Mouse (Mus musculus) spleen, postnatal 14 days (tissue): ENCODE measurements around the gene Emid1.
A peak's percentile ranks its signal among the peaks of the same experiment; 100 is the strongest.

Experiments used
- DNase-seq, 2 experiments: peaks; one replicate each; pipeline ENCODE4 v3.0.0; 2021 to 2022; ENCODE audit warnings: low spot score in 2 of 2

The Emid1 gene

DNA sequence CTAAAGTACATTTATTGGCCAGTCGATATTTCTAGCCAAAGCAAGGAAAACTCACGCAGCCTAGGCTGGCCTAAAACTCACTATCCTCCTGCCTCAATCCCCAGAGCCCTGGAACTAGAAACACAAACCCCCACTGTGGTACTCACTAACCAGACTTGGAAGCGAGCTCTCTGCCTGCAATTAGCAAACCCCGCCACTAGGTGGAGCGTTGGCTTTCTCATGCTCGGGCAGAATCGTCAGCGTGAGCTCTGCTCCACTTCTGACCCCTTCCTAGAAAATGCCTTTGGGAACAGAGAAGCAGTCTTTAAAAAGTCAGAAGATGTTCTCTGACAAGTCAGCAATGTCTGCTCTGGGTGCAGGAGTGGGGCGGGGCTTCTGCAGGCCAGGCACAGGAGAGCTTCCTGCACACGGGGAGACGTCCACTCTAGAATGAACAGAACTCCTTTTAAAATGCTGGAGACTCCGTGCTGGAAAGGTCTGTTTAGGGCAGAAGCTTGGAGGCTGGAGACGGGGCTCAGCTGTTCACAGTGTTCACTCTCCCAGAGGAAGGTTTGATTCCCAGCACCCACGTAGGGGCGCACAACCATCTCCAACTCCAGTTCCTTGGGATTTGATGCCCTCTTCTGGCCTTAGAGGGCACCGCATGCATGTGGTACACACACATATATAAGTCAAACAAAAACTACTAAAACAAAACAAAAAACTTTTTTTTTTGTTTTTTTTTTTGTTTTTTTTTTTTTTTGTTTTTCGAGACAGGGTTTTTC, 8.8 kb upstream of the Emid1 start:
- peak in 1 of 2 experiments; percentile 39 for DNase-seq

DNA sequence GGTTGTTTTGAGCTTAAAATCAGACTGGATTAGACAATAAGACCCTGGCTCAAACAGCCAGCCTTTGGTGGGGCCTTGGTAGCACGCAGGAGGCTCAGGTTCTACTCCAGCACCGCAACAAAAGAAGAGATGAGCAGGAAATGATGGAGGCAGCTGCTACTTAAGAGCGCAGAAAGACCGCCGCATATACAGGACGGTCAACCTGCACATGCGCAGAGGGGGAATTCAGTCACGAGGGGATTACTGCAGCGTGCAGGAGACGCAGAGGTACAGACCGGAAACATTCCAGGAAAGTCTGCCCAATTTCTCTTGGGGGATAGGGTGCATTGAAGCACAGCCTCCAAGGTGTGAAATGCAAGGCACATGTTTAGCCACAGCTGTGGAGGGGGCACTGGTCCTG, 6.0 kb upstream of the Emid1 start:
- no peak for DNase-seq

DNA sequence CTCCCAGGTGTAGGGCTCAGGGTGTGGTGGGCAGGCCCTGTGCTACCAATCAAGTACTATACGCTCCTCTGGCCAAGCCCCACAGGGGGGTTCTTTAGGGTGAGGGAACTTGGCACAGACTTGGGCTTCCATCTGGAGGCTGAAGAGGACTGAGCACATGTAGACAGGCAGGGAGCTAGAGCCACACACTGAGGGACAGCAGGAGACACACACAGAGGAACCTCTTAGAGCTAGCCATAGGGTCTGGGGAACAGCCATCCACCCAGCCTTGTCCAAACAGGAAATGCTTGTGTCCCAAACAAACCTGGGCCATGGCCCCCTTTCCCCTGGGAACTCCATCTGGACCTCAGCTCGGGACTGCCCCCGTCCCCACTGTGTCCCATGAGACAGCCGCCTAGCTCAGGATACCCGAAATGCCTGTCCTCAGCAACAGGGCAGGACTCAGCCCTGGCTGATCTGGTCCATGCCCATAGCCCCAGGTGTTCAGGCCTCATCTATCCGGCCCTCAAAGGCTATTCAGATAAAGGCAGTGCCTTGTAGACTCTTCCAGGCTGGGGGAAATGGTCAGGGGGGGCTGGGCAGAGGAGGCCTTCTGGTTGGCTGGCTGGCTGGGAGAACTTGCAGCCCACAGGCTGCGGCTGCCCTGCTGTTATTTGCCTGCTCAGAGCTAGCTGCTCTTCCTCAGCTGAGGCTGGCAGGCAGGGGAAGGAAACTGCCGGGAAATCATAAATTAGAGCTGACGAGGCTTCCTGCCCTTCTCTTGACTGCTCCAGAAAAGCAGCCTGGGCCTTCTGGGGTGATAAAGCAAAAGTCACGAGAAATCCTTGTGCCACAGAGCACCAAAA, 3.1 kb upstream of the Emid1 start:
- DNase-seq, result no peak

DNA sequence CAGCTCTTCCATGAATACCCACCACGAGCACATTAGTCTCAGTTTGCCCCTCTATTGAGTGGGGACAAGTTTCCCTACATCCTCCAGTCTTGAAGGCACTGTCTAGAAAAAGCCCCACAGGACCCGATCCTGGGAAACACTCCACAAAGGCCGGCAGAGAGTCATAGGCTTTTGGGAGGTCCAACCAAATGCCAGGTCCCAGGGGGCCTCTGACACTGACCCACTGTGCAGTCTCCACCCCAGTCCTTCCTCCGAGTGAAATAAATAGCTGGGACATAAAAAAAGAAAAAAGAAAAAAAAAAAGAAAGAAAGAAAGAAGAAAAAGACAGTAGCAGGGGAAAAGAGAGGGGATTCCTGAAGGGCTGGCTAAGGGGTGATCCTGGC, 818 bp downstream of the Emid1 start:
- DNase-seq, result no peak

DNA sequence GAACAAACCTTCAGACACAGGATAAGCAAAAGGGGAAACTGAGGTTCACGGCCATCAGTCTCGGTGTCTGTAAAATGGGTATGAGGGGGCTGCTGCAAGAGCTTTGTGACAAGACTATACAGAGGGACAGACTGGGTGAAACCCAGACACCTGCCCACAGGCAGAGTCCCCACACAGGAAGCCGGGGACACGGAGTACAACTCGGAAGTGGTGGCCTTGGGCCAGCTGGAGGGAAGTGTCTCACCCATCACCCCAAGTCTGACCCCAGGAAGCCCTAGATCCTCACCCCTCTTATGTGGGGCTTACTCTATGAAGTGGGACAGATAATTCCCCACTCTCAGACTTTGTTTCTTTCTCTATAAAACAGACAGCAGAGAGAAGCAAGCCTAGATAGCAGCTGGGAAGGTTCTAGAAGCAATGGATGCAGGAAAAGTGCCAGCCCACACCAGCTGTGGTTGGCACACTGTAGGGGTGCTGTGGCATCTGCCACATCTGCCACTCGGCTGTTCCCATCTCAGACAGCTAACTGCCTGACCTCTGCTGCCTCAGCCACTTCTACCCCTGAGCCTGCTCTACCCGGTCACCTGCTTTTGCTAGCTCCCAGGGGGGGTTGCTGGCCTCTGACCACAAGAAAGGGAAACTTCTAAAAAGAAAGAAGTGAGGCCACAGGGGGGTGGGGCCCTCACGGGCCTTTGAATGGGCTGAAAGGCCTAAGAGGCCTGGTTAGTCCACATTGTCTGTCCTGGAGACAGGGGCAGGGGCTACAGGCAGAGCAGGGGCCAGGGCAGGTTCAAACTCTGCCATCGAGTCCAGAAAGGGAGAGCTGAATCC, 1.4 kb downstream of the Emid1 start:
- peak in 1 of 2 experiments; percentile 45 for DNase-seq

DNA sequence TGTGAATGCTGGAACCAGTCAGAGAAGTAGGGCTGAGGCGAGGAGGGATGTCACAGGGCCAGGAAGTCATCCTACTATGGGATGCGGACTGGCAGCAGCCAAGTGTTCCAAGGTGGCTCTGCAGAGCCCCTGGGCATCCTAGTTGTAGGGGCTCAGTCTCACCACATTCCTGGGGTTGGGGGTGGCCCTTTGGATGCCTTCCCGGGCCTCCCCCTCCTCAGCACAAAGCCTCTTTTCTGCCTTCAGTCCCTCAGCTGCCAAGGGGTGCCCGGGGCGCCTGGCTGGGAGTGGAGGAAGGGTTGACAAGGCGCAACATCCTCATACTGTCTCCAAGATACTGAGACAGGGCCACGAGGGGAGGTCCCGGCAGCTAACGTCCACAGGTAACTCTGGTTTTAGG, 2.1 kb downstream of the Emid1 start:
- DNase-seq, result no peak

DNA sequence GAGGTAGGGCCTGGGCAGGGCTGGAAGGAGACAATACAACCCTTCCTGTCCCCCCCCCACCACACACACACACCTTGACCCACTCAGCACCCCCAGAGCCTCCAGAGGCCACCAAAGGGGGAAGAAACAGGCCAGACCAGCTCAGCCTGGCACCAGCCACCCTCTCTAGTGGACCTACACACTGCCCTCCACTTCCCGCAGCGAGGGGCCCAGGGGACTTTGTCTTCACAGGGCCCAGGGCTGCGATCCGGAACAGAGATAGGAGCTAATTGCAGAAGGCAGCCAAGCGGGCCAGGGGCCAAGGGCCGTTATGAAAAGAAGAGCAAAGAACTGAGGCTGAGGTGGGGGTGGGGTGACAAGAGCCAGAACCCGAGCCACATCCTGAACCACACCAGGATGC, 2.8 kb downstream of the Emid1 start:
- DNase-seq, result no peak

DNA sequence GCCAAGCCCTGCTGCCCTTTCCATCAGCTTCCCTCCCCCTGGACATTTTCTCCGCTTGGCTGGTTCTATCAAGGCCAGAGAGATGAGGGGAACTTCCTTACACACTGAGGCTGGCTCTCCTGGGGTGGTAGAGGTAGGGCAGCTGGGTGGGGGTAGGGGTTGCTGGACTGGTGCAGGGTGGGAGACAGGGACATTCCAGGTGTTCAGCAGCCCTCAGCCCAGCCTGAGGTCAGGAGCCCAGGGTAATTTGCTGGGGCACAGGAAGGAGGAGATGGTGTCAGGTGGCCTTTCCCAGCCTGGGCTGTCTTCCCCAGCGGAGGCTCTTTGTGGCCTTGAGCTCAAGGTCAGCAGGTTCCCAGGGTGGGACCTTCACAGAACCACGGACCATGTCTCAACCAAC, 6.5 kb downstream of the Emid1 start:
- DNase-seq, result no peak

DNA sequence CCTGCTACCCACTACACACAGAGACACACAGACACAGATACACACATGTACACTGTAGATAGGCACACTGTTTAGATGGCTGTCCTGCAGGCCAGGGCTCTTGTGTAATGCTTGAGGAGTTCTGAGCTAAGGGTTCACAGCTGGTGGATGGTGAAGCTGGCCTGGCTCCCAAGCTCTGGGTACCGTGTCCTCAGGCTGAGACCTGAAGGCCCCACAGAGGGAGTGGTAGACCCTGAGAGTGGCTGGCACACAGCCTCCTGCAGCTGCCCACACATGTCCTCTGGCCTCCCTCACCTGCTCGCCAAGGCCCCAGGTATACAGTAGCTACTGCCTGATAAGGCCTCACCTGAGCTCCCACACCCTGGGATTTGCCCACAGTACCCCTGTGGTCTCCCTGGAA, 10.1 kb downstream of the Emid1 start:
- no peak for DNase-seq

DNA sequence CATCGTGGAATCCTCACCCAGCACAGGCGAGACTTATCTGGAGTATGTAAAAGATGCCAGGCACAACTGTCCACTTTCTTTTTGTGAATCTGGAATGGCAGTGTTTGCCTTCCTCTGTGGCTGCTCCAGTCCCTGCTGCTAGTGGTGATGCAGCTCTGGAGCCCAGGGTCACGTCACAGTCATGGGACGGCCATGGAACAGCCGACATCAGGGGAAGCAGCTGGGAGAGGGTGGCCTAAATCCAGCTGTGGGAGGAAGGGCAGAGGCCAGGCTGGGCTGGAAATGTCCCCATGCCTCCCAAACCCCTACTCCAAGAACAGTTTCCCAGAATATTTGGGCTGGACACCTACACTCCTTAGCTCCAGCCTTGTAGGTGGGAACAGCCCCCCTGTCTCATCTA, 10.8 kb downstream of the Emid1 start:
- DNase-seq, result no peak

DNA sequence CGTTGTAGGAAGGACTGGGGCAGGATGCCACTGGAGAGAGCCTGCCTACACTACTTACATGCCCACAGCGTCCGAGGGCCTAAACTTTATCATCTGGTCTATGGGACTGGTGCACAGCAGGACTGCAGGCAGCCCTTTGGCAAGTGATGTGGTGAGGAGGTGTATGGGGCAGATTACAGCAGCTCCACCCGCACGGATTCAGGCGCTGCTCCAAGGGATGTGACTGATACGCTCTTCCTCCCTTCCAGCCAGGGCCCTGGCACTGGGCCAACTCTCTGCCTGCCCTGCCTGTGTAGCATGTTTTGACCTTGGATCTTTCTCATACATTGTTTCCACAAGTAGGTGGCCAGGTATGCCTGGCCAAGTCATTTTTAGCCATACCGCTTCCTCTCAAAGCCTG, 11.4 kb downstream of the Emid1 start:
- DNase-seq, result peak in 1 of 2 experiments; percentile 16

DNA sequence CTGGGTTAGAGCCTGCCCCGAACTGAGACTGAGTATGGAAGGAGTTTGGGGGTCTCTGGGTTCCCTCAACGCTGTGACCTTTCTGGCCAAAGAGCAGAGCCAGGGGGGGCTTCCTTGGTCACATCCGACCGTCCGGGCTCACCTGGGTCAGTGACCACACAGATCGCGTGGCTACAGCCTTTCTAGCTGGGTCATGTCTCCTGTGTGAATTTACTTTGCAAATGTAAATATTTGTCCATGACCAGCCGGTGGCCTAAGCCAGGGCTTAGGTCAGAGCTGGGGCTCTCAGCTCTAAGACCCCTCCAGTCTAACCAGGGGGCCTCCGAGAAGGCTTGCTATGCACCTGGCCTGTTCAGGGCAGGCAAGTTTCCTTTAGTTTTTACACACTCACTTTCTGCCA, 12.7 kb downstream of the Emid1 start:
- no peak for DNase-seq

DNA sequence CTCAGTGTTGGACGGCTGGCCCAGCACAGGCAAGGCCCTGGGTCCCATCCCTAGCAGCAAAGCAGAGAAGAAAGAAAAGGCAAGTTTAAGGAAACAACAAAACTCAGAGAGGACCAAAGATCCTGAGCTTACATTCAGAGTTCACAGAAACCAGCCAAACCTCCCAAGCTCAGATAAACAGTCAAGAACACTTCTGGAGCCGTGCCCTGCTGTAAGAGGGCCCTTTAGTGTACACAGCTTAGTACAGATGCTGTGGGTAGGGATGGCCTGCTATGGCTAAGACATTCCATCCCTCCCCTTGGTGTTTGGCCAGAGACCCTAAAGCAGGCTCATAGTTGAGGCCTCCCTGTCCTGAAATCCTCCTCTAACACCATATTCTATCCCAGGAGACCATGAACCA, 13.4 kb downstream of the Emid1 start:
- DNase-seq, result no peak

DNA sequence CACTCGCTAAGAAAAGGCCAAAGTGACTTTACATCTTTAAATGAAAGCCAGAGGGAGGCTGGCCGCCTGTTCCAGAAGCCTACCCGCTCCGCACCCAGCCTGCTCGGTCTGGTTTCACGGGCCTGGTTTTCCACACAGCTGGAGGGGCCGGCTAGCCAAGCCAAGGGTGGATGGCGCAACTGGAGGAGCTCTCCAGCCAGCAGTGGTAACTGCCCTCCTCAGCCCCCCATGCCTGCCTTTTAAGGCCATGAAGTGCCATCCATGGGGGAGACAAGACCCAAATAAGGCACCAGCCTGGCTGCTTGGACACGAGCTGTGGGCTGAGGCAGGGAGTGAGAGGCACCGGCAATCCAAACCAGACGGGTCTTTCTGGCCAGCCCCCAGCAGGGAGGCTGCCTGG, 16.1 kb downstream of the Emid1 start:
- DNase-seq, result no peak

DNA sequence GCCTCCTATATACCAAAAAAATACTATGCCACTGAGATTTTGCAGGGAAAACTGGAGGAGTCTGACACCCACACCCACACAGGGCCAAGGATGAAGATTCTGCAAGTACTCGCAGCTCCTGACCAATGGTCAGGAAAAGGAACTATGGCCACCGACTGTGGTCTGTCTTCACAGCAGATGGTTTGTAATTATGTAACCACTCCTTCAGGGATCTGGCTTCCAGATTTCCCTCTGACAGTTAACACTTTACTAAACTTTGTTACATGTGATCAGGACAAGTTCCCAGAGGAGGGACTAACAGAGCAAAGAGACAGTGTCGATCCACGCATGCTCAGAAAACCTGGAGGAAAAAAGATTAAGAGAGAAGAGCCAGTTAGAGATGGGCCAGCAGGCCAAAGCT, 19.3 kb downstream of the Emid1 start:
- no peak for DNase-seq

DNA sequence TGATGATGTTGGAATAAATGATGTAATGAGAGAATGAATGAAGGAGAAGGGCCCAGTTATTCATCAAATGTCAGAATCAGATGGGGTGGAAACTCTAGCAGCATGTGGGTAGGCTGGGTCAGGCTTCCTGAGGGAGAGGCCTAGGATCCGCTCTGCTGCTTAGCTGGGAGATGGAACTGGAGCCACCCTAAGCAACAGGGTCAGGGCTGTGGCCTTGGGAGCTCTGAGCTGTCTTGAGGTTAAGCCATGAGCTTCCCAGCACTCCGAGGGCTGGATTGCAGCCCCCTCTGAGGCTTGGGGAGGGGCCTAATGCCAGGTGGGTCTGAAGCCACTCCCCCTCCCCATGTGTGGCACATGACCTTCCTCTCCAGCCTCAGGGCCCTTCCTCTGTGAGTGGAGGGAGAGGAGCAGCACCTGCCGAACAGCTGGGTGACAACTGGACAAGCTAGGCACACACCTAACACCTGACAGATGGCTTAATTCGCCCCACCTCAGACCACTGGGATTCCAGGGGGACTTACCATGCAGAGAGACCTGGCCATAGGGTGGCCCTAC, 21.9 kb downstream of the Emid1 start:
- no peak for DNase-seq

DNA sequence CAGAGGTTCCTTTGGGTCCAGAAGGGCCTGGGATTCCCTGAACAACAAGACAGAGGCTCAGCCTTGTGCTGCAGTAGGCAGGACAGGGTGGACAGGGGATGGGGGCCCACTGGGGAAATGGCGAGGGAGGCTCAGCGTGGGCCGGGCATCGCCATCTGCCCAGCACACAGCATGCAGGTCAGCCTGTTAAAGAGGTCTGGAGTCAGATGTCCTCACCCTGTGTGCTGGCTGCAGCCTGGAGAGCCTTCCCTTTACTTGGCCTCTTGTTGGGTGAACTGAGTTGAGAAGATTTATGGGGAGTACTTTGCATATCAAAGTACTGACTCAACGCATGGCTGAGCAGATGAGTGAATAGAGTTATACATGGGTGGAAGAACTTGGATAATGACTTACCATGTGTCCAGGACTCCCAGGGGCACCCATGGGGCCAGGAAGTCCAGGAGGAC, 23.0 kb downstream of the Emid1 start:
- no peak for DNase-seq

DNA sequence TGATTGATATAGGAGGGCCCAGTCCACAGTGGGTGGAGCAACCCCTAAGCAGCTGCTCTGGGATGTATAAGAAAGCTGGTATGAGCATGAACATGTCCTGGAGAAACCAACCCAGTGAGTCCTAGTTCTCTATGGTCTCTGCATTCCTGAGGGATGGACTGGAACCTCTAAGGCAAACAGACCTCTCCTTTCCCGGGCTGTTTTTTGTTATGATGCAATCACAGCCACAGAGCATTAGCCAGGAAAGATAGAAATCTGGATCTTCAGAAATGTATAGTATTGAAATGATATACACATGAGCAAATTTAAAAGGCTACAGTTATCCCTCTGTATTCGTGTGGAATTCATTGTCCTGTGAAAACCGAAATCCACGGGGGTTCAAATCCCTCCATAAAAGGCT, 26.3 kb downstream of the Emid1 start:
- DNase-seq, result no peak

DNA sequence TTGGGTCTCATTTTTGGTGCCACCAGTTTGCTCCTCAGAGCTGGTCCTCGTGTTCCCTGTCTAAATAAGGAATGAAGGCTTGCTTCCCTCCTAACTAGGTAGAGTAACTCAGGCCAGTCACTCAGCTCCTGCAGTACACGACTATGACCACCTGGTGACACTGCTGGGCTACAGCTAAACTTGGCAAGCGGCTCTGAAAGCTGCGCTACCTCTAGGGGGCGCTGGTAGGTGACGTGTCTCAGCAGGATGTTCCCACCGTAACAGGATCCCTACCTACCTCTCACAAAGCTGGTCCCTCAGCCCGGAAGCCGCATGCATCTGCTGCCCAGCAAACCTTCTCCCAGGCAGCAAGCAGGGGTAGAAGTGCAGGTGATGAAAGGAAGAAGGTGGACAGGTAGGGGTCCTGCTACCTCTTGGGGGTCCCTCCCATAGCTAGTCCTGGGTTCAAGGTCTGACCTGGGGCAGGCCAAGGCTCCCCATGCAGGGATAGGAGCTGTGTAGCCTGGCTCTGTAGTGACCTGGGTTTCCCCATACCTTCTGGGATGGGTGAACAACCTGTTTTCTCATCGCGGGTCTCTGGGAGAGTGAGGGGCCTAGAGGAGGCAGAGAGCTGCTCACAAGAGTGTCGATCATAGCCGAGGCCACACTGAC, 37.0 kb downstream of the Emid1 start:
- DNase-seq, result peak; percentile 76 to 88

DNA sequence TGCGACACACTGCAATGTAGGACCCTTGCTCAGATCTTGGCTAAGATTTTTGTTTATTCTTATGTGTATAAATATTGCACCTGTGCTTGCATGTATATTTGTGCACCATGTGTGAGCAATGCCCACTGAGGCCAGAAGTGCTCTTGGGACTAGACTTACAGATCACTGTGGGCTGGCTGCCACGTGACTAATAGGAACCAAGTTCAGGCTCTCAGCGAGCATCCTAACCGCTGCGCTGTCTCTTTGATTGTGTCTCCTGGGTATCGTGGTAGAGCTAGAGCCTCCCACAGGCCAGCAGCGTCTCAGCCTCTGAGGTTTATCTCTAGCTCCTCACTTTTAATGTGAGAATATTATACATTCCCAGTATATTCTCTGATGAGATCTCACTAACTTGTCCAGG, 38.4 kb downstream of the Emid1 start:
- DNase-seq, result no peak

DNA sequence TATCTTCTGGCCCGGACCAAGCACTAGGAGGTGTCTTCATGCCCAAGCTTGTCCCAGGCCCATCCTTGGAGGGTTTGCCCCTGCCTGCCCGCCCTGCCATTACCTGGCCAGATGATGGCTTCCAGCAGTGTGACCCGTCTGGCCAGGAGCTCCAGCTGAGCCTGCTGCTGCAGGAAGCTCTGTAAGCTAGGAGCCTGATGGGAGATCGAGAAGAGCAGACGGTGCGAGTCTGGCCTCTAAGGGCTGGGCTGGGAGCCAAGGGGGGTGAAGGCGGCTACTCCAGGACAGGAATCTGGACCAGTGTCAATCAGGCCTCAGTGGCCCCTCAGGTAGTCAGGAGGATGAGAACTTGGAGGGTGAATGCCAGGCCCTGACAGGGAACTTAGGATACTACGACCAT, 42.6 kb downstream of the Emid1 start:
- DNase-seq, result no peak
